Mouse (Mus musculus): ENCODE results near the gene Dclre1a. TPM values are rescaled to one million over a fixed set of nuclear protein-coding genes. Genes with fewer than 3 reads are reported as not detected.
"Not testable (repeated sequence)": the region's sequence is repeated elsewhere in the genome, so short reads cannot be mapped to it uniquely, and the experiment has no call there.

The Dclre1a gene
- total and polyA plus RNA-seq, 3 experiments = 28.7 to 142 (median 36.0) TPM

DNA sequence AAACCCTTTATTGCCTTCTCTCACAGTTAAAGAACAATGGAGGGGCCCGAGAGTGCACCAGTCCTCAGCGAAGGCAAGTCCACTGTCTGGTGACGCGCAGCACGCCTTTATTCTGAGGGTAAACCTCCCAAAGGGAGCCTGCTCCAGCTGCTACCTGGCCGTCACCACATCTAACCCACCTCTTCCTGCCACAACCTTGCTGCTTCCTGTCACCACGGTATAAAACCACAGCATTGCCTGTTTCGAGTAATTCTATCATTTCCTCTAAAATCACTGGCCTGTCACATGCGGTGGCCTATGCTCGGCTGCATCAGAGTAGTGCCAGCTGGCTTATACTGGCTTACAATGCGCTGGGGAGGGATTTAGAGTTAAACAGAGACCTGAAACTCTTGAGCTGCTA lies 17.5 kb downstream of the Dclre1a start:
- not testable (repeated sequence) for H3K4me3 ChIP-seq (ENCODE audit: control insufficient read depth in 1 of 2, insufficient read depth in 1 of 2, low read depth in 2 of 2, low read length in 2 of 2); H3K27me3 ChIP-seq (ENCODE audit: control insufficient read depth in 1 of 2, insufficient read depth in 2 of 2, low read length in 2 of 2); H3K27ac ChIP-seq (ENCODE audit: control insufficient read depth, low read depth, low read length); DNase-seq (ENCODE audit: low read depth, low spot score); H3K9me3 ChIP-seq (replicated peaks; ENCODE audit: insufficient read depth, low read length); H3K36me3 ChIP-seq (ENCODE audit: control insufficient read depth in 1 of 2, insufficient read depth in 2 of 2, low read length in 2 of 2); H3K4me1 ChIP-seq (ENCODE audit: control insufficient read depth in 1 of 2, insufficient read depth in 2 of 2, low read length in 2 of 2); H3K79me2 ChIP-seq (ENCODE audit: control insufficient read depth, insufficient read depth, low read length, poor library complexity); H3K9ac ChIP-seq (ENCODE audit: control insufficient read depth, low read depth, low read length, poor library complexity, severe bottlenecking)

DNA sequence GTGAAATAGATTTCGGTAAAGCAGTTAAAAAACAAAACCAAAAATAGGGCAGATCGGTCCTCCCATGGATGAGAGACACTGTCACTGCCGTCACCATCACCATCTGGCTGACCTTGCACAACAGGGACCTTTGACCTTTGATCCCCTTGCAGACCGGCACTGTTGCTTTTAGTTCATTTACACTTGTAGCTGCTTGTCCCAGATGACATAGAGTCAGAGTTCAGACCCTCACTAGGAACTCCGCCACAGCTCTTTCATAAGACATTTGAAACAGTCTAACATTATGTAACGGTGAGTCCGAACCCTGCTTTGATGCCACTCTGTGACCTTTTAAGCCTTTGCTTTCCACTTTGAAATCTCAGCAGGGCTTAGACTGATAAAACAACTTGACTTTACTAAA lies 28.6 kb downstream of the Dclre1a start:
- H3K4me1 ChIP-seq (ENCODE audit: control insufficient read depth in 1 of 2, insufficient read depth in 2 of 2, low read length in 2 of 2); H3K9ac ChIP-seq (ENCODE audit: control insufficient read depth, low read depth, low read length, poor library complexity, severe bottlenecking); DNase-seq (ENCODE audit: low read depth, low spot score); H3K27me3 ChIP-seq (ENCODE audit: control insufficient read depth in 1 of 2, insufficient read depth in 2 of 2, low read length in 2 of 2); H3K79me2 ChIP-seq (ENCODE audit: control insufficient read depth, insufficient read depth, low read length, poor library complexity); H3K9me3 ChIP-seq (replicated peaks; ENCODE audit: insufficient read depth, low read length); H3K27ac ChIP-seq (ENCODE audit: control insufficient read depth, low read depth, low read length); H3K36me3 ChIP-seq (ENCODE audit: control insufficient read depth in 1 of 2, insufficient read depth in 2 of 2, low read length in 2 of 2); H3K4me3 ChIP-seq (ENCODE audit: control insufficient read depth in 1 of 2, insufficient read depth in 1 of 2, low read depth in 2 of 2, low read length in 2 of 2): not testable (repeated sequence)

DNA sequence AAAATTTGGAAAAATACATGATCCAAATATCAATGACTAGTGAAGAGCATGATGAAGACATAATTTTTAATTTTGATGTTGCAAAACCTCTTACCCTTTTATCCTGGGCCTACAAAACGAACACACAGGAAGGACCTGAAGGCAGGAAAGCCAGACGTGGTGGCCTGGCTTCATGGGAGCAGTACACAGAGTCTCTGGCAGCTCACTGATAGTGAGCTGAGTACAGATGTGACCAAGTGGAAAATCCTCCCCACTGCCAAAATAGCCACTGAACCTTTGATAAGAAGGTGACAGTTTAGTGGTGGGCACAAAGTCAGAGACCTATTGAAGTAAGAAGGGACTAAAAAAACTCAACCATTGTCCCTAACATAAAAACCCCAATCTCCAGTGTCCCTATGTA lies 34.5 kb downstream of the Dclre1a start:
- H3K79me2 ChIP-seq (ENCODE audit: control insufficient read depth, insufficient read depth, low read length, poor library complexity); H3K9me3 ChIP-seq (replicated peaks; ENCODE audit: insufficient read depth, low read length); H3K9ac ChIP-seq (ENCODE audit: control insufficient read depth, low read depth, low read length, poor library complexity, severe bottlenecking); H3K36me3 ChIP-seq (ENCODE audit: control insufficient read depth in 1 of 2, insufficient read depth in 2 of 2, low read length in 2 of 2); DNase-seq (ENCODE audit: low read depth, low spot score); H3K4me1 ChIP-seq (ENCODE audit: control insufficient read depth in 1 of 2, insufficient read depth in 2 of 2, low read length in 2 of 2); H3K27ac ChIP-seq (ENCODE audit: control insufficient read depth, low read depth, low read length); H3K4me3 ChIP-seq (ENCODE audit: control insufficient read depth in 1 of 2, insufficient read depth in 1 of 2, low read depth in 2 of 2, low read length in 2 of 2); H3K27me3 ChIP-seq (ENCODE audit: control insufficient read depth in 1 of 2, insufficient read depth in 2 of 2, low read length in 2 of 2): not testable (repeated sequence)

DNA sequence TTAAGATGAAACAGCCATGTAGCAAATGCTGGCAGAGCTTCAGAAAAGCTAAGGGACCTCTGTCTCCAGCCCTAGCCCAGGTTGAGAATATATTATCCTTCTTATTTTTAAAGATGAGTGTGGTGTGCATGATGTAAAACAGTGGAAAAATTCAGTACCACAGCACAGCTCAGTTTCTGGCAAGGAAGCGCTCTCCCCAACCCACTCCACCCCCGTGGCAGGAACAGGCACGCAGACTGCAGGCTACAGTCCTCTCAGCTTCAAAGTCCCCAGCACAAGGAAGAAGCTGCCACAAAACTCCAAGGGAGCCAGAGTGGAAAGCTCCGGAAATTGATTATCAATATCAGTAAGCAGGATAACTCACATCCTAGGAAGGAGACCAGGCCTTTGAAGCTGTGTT lies 36.8 kb downstream of the Dclre1a start:
- not testable (repeated sequence) for H3K9me3 ChIP-seq (replicated peaks; ENCODE audit: insufficient read depth, low read length); H3K27me3 ChIP-seq (ENCODE audit: control insufficient read depth in 1 of 2, insufficient read depth in 2 of 2, low read length in 2 of 2); H3K4me1 ChIP-seq (ENCODE audit: control insufficient read depth in 1 of 2, insufficient read depth in 2 of 2, low read length in 2 of 2); H3K27ac ChIP-seq (ENCODE audit: control insufficient read depth, low read depth, low read length); H3K79me2 ChIP-seq (ENCODE audit: control insufficient read depth, insufficient read depth, low read length, poor library complexity); H3K9ac ChIP-seq (ENCODE audit: control insufficient read depth, low read depth, low read length, poor library complexity, severe bottlenecking); H3K4me3 ChIP-seq (ENCODE audit: control insufficient read depth in 1 of 2, insufficient read depth in 1 of 2, low read depth in 2 of 2, low read length in 2 of 2); DNase-seq (ENCODE audit: low read depth, low spot score); H3K36me3 ChIP-seq (ENCODE audit: control insufficient read depth in 1 of 2, insufficient read depth in 2 of 2, low read length in 2 of 2)

DNA sequence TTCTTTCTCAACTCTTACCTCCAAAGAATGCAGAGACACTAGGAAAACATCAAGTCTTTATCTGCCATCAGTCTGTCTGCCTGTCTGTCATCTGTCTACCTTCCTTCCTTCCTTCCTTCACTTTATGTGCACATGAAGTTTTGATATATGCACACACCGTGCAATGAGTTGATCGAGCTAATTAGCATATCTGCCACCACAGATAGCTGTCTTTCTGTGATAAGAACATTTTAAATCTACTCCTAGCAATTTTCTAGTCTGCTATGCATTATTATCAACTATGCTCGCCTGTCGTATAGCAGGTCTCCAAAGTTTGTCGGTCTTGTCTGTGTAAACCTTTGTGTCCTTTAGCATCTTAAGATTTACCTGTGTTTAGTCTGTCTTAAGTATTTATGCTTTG lies 44.5 kb downstream of the Dclre1a start:
- not testable (repeated sequence) for DNase-seq (ENCODE audit: low read depth, low spot score); H3K4me1 ChIP-seq (ENCODE audit: control insufficient read depth in 1 of 2, insufficient read depth in 2 of 2, low read length in 2 of 2); H3K9me3 ChIP-seq (replicated peaks; ENCODE audit: insufficient read depth, low read length)

DNA sequence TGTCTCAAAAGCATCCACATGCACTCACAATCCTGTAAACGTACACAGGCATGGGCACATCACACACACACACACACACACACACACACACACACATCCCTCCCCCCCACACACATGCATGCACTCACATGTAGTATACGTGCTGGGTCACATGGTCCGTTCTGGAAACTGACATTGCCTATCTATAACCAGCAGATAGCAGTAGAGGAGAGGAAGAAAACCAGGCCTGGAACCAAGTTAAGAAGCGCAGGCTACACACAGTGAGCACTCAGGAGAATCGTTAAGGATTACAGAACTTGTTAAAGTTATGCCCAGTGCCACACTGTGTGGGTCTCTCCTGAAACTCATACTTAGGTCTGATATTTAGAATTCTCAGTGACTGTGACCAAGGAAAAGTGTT lies 45.0 kb downstream of the Dclre1a start:
- not testable (repeated sequence) for H3K36me3 ChIP-seq (ENCODE audit: control insufficient read depth in 1 of 2, insufficient read depth in 2 of 2, low read length in 2 of 2); H3K27me3 ChIP-seq (ENCODE audit: control insufficient read depth in 1 of 2, insufficient read depth in 2 of 2, low read length in 2 of 2); H3K9ac ChIP-seq (ENCODE audit: control insufficient read depth, low read depth, low read length, poor library complexity, severe bottlenecking); H3K4me3 ChIP-seq (ENCODE audit: control insufficient read depth in 1 of 2, insufficient read depth in 1 of 2, low read depth in 2 of 2, low read length in 2 of 2); DNase-seq (ENCODE audit: low read depth, low spot score); H3K79me2 ChIP-seq (ENCODE audit: control insufficient read depth, insufficient read depth, low read length, poor library complexity); H3K4me1 ChIP-seq (ENCODE audit: control insufficient read depth in 1 of 2, insufficient read depth in 2 of 2, low read length in 2 of 2); H3K9me3 ChIP-seq (replicated peaks; ENCODE audit: insufficient read depth, low read length); H3K27ac ChIP-seq (ENCODE audit: control insufficient read depth, low read depth, low read length)

More for the DNA sequence above, 44.5 kb downstream of the Dclre1a start:
- H3K36me3 ChIP-seq (ENCODE audit: control insufficient read depth in 1 of 2, insufficient read depth in 2 of 2, low read length in 2 of 2); H3K79me2 ChIP-seq (ENCODE audit: control insufficient read depth, insufficient read depth, low read length, poor library complexity); H3K9ac ChIP-seq (ENCODE audit: control insufficient read depth, low read depth, low read length, poor library complexity, severe bottlenecking); H3K27ac ChIP-seq (ENCODE audit: control insufficient read depth, low read depth, low read length); H3K4me3 ChIP-seq (ENCODE audit: control insufficient read depth in 1 of 2, insufficient read depth in 1 of 2, low read depth in 2 of 2, low read length in 2 of 2); H3K27me3 ChIP-seq (ENCODE audit: control insufficient read depth in 1 of 2, insufficient read depth in 2 of 2, low read length in 2 of 2): not testable (repeated sequence)

DNA sequence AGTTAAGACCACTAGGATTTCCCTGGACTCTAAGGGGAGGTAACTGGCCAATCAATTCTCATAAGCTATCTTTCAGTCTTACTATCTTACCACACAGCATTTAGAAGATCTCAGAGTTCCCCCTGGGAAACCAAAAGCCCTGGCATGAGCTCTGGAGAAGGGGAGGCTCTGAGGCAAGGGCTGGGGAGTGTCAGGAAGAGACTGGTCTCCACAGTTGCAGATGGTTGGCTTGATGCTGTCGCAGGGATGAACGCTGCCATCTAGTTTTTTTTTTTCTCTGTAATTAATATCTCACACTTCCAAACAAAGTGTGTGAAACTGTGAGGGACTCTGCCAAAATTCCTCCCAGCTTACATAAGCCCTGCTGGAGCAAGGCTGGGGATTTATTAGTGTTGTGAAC lies 53.9 kb downstream of the Dclre1a start:
- not testable (repeated sequence) for H3K36me3 ChIP-seq (ENCODE audit: control insufficient read depth in 1 of 2, insufficient read depth in 2 of 2, low read length in 2 of 2); H3K79me2 ChIP-seq (ENCODE audit: control insufficient read depth, insufficient read depth, low read length, poor library complexity); H3K9me3 ChIP-seq (replicated peaks; ENCODE audit: insufficient read depth, low read length); H3K27me3 ChIP-seq (ENCODE audit: control insufficient read depth in 1 of 2, insufficient read depth in 2 of 2, low read length in 2 of 2); H3K27ac ChIP-seq (ENCODE audit: control insufficient read depth, low read depth, low read length); H3K4me3 ChIP-seq (ENCODE audit: control insufficient read depth in 1 of 2, insufficient read depth in 1 of 2, low read depth in 2 of 2, low read length in 2 of 2); DNase-seq (ENCODE audit: low read depth, low spot score); H3K9ac ChIP-seq (ENCODE audit: control insufficient read depth, low read depth, low read length, poor library complexity, severe bottlenecking); H3K4me1 ChIP-seq (ENCODE audit: control insufficient read depth in 1 of 2, insufficient read depth in 2 of 2, low read length in 2 of 2)
